Mouse (Mus musculus): ENCODE measurements around the gene Esr1. TPM values are rescaled to one million over a fixed set of nuclear protein-coding genes. Genes with fewer than 3 reads are reported as not detected.

Esr1 gene
- polyA plus RNA-seq, 1 experiment from 2014 or later, result 0.45 TPM

DNA sequence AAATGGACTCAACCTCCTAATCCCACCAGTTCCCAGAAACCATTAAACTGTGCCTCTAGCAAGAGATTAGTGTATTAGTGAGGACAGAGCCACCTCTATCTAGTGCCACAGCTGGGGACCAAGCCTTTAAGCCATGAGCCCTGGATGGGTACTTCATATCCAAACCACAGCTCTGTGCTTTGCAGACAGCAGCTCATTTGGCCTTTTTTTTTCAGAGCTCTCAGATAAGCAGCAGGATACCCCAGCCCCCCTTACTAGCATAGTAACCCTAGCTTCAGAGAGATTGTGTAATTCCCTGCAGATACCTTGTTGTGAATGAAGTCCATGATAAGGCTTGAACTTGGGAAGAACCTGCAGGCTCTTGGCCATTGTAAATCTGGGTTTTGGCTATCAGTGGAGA, 11.9 kb downstream of the Esr1 start:
- Histone ChIP-seq H3K27ac (replicated peaks) (no peak overlapping the region), H3K4me3 (no peak overlapping the region), H3K27me3 (no peaks in the 10 kb centered on the region), H3K9ac (no peak overlapping the region), H3K4me1 (replicated peaks) (no peaks in the 10 kb centered on the region), H3K9me3 (no peaks in the 10 kb centered on the region), H3K36me3 (no peaks in the 10 kb centered on the region), H3K4me2 (no peak overlapping the region)
- no peak for ATAC-seq (ENCODE audit: low FRiP score, low read depth)

DNA sequence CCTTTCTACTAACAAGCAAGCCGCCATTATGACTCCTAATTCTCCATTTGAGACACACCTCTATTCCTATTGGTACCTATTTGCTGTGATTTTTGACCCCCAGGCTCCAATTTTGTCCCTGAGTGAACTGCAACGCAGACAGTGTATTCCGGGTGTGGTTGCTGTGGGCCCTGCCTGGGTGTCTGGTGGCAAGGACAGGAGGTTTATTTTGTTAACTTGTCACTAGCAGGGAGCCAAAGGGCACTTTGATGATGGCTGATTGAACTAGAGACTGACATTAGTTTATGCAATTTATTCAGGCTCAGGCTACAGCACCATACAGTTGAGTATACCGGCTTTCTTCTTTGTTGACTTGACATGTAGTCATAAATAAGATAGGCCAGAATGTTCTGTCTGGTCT, 13.2 kb downstream of the Esr1 start:
- ATAC-seq (ENCODE audit: low FRiP score, low read depth), result no peak
- no peaks in the 10 kb centered on the region for H3K36me3 ChIP-seq
- no peak overlapping the region for H3K4me3 ChIP-seq
- H3K9me3 ChIP-seq, result no peaks in the 10 kb centered on the region
- 90% methylated on average over 4 of the region's 4 CpGs for WGBS
- H3K4me1 ChIP-seq (replicated peaks), result no peaks in the 10 kb centered on the region
- no peak overlapping the region for H3K27ac ChIP-seq (replicated peaks)
- H3K9ac ChIP-seq, result no peak overlapping the region
- H3K27me3 ChIP-seq, result no peaks in the 10 kb centered on the region
- no peak overlapping the region for H3K4me2 ChIP-seq

DNA sequence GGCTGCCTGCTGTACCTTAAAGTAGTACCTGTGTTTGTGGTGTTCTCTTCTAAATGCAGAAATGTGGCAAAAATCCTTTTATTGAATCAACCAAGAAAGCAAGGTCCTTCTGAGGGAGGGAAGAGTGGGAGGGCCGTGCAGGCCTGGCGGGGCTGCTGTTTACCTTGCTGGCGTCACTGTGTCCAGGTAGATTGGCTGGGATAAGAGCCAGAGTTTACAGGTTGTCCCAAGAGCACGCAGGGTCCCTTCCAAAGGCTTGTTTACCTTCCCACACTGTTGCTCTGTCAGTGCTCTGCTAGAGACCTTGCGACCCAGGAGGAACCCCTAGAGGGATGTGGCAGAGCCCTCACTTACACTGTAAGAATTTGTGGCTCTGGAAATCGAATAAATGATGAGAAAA, 13.9 kb downstream of the Esr1 start:
- Histone ChIP-seq H3K27me3 (no peaks in the 10 kb centered on the region), H3K9me3 (no peaks in the 10 kb centered on the region), H3K9ac (no peak overlapping the region), H3K4me3 (no peak overlapping the region), H3K36me3 (no peaks in the 10 kb centered on the region), H3K27ac (replicated peaks) (no peak overlapping the region), H3K4me2 (no peak overlapping the region), H3K4me1 (replicated peaks) (no peaks in the 10 kb centered on the region)
- ATAC-seq (ENCODE audit: low FRiP score, low read depth), result no peak
- 85% methylated on average over 6 of the region's 6 CpGs for WGBS

DNA sequence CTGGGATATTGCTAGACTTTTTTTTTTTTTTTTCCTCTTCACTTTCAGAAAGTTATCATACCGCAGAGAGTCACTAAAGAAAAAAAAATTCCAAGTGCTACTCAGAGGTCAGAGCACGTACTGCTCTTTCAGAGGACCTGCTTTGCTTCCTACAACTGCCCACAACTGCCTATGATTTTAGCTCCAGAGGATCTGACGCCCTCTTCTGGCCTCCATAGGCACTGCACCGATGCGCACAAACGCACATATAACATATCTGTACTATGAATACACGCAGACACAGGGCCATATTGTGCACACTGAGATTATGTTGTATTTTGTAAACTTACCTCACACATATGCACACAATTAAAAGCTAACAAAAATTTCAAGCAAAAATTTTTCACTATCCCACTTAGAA, 15.0 kb downstream of the Esr1 start:
- ATAC-seq (ENCODE audit: low FRiP score, low read depth), result no peak
- H3K9me3 ChIP-seq, result no peaks in the 10 kb centered on the region
- 81% methylated on average over 7 of the region's 7 CpGs for WGBS
- H3K4me1 ChIP-seq (replicated peaks), result no peaks in the 10 kb centered on the region
- no peaks in the 10 kb centered on the region for H3K36me3 ChIP-seq
- no peaks in the 10 kb centered on the region for H3K27me3 ChIP-seq
- no peak overlapping the region for H3K4me3 ChIP-seq
- H3K4me2 ChIP-seq, result no peak overlapping the region
- no peak overlapping the region for H3K9ac ChIP-seq
- H3K27ac ChIP-seq (replicated peaks), result no peak overlapping the region

DNA sequence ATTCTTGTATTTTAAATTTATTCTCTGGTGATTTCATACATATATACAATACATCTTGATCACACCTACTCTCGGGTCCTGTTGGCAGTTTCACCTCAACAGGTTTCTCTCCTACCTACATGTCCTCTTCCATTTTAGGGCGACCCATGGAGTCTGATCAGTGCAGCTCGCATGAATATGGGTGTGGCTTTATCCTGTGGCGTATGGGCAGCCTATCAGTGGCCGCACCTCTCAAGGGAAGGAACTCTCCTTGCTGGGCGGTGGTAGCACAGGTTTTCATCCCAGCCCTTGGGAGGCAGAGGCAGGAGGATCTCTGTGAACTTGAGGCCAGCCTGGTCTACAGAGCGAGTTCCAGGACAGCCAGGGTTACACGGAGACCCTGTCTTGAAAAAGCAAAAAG, 15.6 kb downstream of the Esr1 start:
- Histone ChIP-seq H3K4me2 (no peak overlapping the region), H3K4me3 (no peak overlapping the region), H3K9me3 (no peaks in the 10 kb centered on the region), H3K36me3 (no peaks in the 10 kb centered on the region), H3K27ac (replicated peaks) (no peak overlapping the region), H3K4me1 (replicated peaks) (no peaks in the 10 kb centered on the region), H3K9ac (no peak overlapping the region), H3K27me3 (no peaks in the 10 kb centered on the region)
- 90% methylated on average over 8 of the region's 8 CpGs for WGBS
- no peak for ATAC-seq (ENCODE audit: low FRiP score, low read depth)

DNA sequence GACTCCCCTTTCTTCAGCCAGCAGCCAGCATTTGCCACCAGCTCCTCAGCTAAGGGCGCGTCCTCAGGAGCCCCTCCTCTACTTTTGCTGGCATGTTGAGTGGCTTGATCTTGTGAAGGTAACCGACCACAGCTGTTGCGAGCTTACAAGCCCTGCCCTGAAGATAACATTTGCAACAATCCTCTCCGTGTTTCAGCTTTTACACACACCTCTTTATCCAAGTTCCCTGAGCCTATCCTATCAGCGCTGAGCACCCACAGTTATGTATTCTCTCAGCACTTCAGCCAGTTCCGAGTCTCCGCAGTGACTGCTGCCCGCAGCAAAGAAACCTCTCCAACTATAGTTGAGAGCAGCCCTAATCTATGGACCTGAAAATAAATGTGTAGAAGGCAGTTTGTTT, 16.0 kb downstream of the Esr1 start:
- H3K27me3 ChIP-seq, result no peaks in the 10 kb centered on the region
- no peak for ATAC-seq (ENCODE audit: low FRiP score, low read depth)
- no peaks in the 10 kb centered on the region for H3K4me1 ChIP-seq (replicated peaks)
- 88% methylated on average over 9 of the region's 9 CpGs for WGBS
- H3K9me3 ChIP-seq, result no peaks in the 10 kb centered on the region
- no peaks in the 10 kb centered on the region for H3K36me3 ChIP-seq
- no peak overlapping the region for H3K4me2 ChIP-seq
- H3K4me3 ChIP-seq, result no peak overlapping the region
- H3K9ac ChIP-seq, result no peak overlapping the region
- no peak overlapping the region for H3K27ac ChIP-seq (replicated peaks)

DNA sequence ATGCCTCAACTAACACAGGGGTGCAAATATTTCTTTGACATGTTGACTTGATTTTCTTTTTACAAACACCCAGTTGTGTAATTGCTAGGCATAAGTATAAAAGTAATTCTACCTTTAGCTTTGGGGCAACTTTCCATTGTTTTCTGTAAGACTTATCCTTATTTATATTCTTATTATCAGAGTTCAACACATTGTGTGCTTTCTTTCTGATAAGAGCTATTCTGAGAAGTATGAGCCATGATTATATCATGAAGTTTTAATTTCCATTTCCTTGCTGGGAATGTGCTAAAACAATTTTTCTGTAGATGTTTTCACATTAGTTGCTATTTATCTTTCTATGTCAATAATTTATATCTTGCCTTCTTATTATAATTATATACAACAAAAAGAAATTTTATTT, 17.9 kb downstream of the Esr1 start:
- Histone ChIP-seq H3K4me2 (no peak overlapping the region), H3K4me1 (replicated peaks) (no peaks in the 10 kb centered on the region), H3K36me3 (no peaks in the 10 kb centered on the region), H3K27me3 (no peaks in the 10 kb centered on the region), H3K9ac (no peak overlapping the region), H3K27ac (replicated peaks) (no peak overlapping the region), H3K9me3 (no peaks in the 10 kb centered on the region), H3K4me3 (no peak overlapping the region)
- ATAC-seq (ENCODE audit: low FRiP score, low read depth), result no peak

DNA sequence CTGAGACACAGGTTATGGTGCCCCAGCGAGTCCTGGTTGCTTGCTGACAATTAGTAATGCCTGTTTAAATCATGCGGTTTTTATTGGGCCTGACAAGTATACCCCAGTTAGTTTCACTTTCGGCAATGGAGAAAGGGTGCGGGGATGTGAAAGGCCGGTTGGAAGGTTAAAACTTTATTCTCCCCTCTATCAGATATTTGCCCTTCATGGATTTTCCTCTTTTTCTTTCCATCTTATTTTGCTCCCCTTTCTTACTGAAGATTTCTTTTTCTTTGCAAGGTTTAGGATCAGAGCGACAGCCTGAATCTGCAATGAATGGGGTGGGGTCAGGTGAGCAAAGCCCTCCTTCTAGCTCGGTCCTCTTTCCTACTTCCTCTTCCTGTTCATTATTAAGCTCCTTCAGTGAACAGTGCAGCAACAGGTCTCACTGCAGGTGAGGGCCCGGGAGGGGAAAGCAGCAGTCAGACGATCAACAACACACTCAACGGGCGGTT, 20.9 kb downstream of the Esr1 start:
- H3K9me3 ChIP-seq, result no peaks in the 10 kb centered on the region
- H3K4me1 ChIP-seq (replicated peaks), result no peaks in the 10 kb centered on the region
- 80% methylated on average over 11 of the region's 11 CpGs for WGBS
- H3K4me2 ChIP-seq, result no peak overlapping the region
- no peaks in the 10 kb centered on the region for H3K36me3 ChIP-seq
- H3K9ac ChIP-seq, result no peak overlapping the region
- no peak overlapping the region for H3K27ac ChIP-seq (replicated peaks)
- H3K4me3 ChIP-seq, result no peak overlapping the region
- ATAC-seq (ENCODE audit: low FRiP score, low read depth), result no peak
- no peaks in the 10 kb centered on the region for H3K27me3 ChIP-seq

DNA sequence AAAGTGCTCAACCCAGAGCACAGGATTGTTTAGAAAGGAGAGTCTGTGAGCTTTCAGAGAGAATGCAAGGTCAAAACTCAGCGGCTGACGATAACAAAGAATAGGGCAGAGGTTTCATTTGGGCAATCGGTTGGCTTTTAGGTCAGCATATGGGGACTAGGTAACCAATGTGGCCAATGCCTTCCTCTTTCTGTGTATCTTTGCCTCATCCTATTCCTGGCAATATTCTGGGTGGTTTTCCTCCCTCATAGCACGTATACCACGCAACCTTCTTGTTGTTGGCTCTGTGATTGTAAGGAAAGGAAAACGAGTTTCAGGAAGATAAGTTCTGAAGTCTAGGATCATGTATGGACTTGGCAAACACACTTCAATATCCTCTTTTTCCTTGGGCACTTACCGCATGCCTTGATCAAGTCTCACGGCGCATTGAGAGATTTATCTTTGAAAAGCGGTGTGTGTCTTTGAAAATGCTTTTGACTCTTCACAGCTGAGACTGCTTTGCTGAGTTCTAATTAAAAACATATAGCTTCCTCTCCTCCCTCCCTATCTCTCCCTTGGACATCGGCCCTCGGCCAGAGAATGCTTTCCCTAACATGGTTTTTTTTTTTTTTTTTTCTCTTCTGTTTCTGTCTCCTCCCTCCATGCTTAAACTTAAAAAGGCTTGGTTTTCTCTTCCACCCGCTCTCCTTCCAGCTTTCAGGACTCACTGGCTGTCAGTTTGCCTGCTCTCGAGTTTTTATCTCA, 22.1 kb downstream of the Esr1 start:
- H3K27me3 ChIP-seq, result no peaks in the 10 kb centered on the region
- H3K27ac ChIP-seq (replicated peaks), result no peak overlapping the region
- no peaks in the 10 kb centered on the region for H3K36me3 ChIP-seq
- 77% methylated on average over 14 of the region's 14 CpGs for WGBS
- H3K4me1 ChIP-seq (replicated peaks), result no peaks in the 10 kb centered on the region
- no peaks in the 10 kb centered on the region for H3K9me3 ChIP-seq
- no peak overlapping the region for H3K4me2 ChIP-seq
- no peak overlapping the region for H3K4me3 ChIP-seq
- no peak for ATAC-seq (ENCODE audit: low FRiP score, low read depth)
- no peak overlapping the region for H3K9ac ChIP-seq

DNA sequence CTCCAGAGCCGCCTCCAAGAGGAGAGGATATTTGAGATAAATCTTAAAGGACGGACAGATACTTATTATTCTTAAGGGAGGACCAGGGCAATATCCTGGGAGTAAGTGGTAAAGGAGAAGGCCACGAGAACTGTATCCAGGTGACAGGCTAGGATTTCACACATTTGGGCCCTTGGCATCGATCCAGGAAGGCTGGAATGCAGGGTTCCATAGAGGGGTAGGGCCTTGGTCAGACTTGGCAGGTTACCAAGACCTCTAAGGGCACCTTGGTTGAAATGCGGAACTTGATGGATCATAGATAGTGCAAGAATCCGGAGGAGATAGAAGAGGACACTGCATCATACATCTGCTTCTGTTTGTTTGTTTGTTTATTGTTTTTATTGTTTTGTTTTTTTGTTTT, 24.3 kb downstream of the Esr1 start:
- no peak overlapping the region for H3K4me2 ChIP-seq
- no peak overlapping the region for H3K4me3 ChIP-seq
- WGBS, result 78% methylated on average over 6 of the region's 6 CpGs
- no peak overlapping the region for H3K27ac ChIP-seq (replicated peaks)
- H3K4me1 ChIP-seq (replicated peaks), result no peaks in the 10 kb centered on the region
- no peak for ATAC-seq (ENCODE audit: low FRiP score, low read depth)
- no peaks in the 10 kb centered on the region for H3K36me3 ChIP-seq
- H3K9me3 ChIP-seq, result no peaks in the 10 kb centered on the region
- H3K27me3 ChIP-seq, result no peaks in the 10 kb centered on the region
- no peak overlapping the region for H3K9ac ChIP-seq

DNA sequence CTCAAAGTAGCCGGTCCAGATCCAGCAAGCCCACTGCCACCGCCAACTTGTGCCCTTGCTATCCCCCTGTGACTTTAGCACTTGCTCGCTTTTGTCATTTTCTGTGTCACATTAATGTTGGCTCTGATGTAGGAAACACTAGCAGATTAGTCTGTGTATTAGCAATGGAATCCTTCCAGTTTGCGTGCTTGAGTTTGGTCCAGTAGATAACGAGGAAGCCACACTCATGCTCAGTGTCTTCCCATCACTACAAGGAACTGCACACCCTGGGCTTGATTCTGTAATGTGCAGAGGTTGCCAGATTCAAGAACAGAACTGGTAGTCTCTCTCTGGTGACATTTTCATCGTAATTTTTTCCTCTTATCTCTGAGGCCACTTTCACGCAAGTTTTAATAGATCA, 34.7 kb downstream of the Esr1 start:
- ATAC-seq (ENCODE audit: low FRiP score, low read depth), result no peak
- no peak overlapping the region for H3K4me3 ChIP-seq

DNA sequence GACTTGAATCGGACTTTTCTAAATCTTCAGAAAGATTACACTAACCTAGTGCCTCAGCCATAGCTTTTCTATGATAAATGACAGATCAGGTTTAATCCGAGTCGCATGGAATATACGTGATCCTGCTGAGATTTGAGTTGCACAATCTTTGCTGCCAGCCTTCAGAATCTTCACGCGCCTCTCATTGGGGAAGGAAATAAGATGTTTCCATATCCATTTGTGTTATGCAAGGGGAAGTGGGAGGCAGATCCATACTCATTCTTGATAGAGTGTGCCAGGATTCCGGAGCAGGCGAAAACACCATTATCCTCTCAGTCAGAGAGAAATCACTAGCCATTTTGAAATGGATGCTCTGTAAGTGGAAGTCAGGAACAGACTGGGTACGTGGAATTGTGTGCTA, 35.5 kb downstream of the Esr1 start:
- H3K27me3 ChIP-seq, result no peaks in the 10 kb centered on the region
- no peak overlapping the region for H3K4me2 ChIP-seq
- no peak for ATAC-seq (ENCODE audit: low FRiP score, low read depth)
- no peaks in the 10 kb centered on the region for H3K36me3 ChIP-seq
- no peak overlapping the region for H3K4me3 ChIP-seq
- no peak overlapping the region for H3K9ac ChIP-seq
- H3K9me3 ChIP-seq, result no peaks in the 10 kb centered on the region
- H3K27ac ChIP-seq (replicated peaks), result no peak overlapping the region
- no peaks in the 10 kb centered on the region for H3K4me1 ChIP-seq (replicated peaks)
- 84% methylated on average over 9 of the region's 9 CpGs for WGBS

More for the DNA sequence above, 34.7 kb downstream of the Esr1 start:
- 85% methylated on average over 7 of the region's 7 CpGs for WGBS
- Histone ChIP-seq H3K27me3 (no peaks in the 10 kb centered on the region), H3K9me3 (no peaks in the 10 kb centered on the region), H3K9ac (no peak overlapping the region), H3K36me3 (no peaks in the 10 kb centered on the region), H3K4me1 (replicated peaks) (no peaks in the 10 kb centered on the region), H3K27ac (replicated peaks) (no peak overlapping the region), H3K4me2 (no peak overlapping the region)

DNA sequence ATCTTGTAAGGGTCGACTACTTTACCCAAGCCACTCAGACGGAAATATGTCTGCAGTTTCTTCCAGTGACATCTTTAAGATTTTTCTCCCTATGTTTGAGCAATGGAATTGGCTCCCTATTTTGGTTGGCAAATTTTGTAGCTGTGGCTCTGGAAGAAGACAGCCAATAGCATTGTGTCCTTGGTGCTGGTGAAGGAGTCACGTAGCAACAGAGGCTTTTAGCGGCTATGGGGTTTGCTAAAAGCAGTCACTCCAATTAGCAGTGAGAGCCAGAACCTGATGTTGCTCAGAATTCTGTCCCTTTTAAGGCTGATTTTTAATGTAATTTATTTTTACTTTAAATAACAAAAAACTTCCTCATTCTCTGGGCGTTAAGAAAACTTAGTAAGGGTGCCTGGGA, 54.0 kb downstream of the Esr1 start:
- Histone ChIP-seq H3K9me3 (no peaks in the 10 kb centered on the region), H3K4me2 (no peak overlapping the region), H3K36me3 (no peaks in the 10 kb centered on the region), H3K27ac (replicated peaks) (no peak overlapping the region), H3K27me3 (no peaks in the 10 kb centered on the region), H3K4me1 (replicated peaks) (no peaks in the 10 kb centered on the region), H3K9ac (no peak overlapping the region), H3K4me3 (no peak overlapping the region)
- no peak for ATAC-seq (ENCODE audit: low FRiP score, low read depth)
- WGBS, result 85% methylated on average over 5 of the region's 5 CpGs
